Mouse (Mus musculus) lung, adult 2 months (tissue): ENCODE measurements at regions not wholly inside any gene's neighbourhood (a gene's known extent, or its start where the extent isn't known, plus 50 kb on each side); places are given as distances from the start of the nearest gene placed in this dataset.

Experiments
- DNase-seq: peaks from one replicate; pipeline ENCODE4 v3.0.0; 2022
- H3K4me1 ChIP-seq: fragments of 200-500 bp; 2 replicates; pipeline ENCODE4 v1.6.1; 2011; ENCODE audit warnings: low read length; ENCODE audit not compliant: control insufficient read depth, insufficient read depth
- H3K4me3 ChIP-seq: fragments of 200-500 bp; replicated peaks from 2 replicates; pipeline ENCODE3; 2011; ENCODE audit warnings: low read depth, mild to moderate bottlenecking, control low read depth, low read length; ENCODE audit errors: extremely low read depth
- CTCF ChIP-seq: fragments of 200-500 bp; IDR thresholded peaks from 2 replicates; pipeline ENCODE4 v1.5.1; 2011; ENCODE audit warnings: mild to moderate bottlenecking, low read length, control low read depth; ENCODE audit not compliant: insufficient read depth
- POLR2A ChIP-seq: fragments of 200-500 bp; IDR thresholded peaks from 2 replicates; pipeline ENCODE4 v1.6.1; 2011; ENCODE audit warnings: low read depth, mild to moderate bottlenecking, control low read depth, low read length, borderline replicate concordance; ENCODE audit errors: extremely low read depth
- WGBS: fragments of 180-500 bp; shearing (Covaris S2); methylation state at CpG from one replicate; pipeline ENCODE4 v1.1.7; 2018; 5-methylcytosine and 5-hydroxymethylcytosine counted together

DNA sequence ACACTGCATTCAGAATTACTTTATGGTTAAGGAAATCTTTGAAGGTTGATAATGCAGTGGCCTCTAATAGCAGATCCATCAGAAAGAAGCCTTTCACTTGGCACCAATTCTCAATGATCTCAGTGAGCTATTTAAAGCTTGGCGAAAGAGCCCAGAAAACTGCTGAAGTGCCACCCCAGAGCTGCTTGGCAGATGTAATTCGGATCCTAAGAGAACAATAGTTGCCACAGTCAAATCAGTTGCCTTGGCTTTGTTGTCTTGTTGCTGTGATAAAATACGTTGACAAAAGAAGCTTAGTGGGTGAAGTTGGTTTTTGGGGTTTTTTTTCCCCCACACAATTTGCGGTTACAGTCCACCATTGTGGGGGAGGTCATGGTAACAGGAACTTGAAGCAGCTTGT lies 449.4 kb downstream of the Pik3r1 start:
- H3K4me3 ChIP-seq: no peak overlapping the region
- no peaks in the 10 kb centered on the region for H3K4me1 ChIP-seq
- no peak for TF ChIP-seq CTCF
- no peak for TF ChIP-seq POLR2A
- DNase-seq: no peak
- WGBS: 51% methylated on average over 4 of the region's 4 CpGs

DNA sequence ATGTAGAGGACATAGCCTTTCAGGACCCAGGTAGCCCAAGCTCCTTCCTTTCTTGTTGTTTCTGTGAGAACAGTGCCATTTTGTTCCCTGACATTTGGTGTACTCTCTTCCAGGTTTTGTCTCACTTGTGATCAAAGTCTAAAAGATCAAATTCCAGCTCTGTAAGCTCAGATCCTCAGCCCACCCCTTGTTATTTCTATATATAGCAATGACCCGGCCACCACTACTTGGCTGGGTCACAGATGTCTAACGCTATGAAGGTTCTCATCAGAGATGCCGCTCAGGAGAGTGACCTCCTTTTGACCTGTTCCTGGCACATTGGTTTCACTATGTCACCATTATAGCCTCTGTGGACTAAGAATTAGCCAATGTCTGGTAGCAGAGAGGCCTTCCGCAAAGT lies 451.7 kb downstream of the Pik3r1 start:
- 80% methylated on average over 4 of the region's 4 CpGs for WGBS
- H3K4me3 ChIP-seq: no peak overlapping the region
- TF ChIP-seq CTCF (no peak), POLR2A (no peak)
- DNase-seq: no peak
- H3K4me1 ChIP-seq: no peaks in the 10 kb centered on the region

DNA sequence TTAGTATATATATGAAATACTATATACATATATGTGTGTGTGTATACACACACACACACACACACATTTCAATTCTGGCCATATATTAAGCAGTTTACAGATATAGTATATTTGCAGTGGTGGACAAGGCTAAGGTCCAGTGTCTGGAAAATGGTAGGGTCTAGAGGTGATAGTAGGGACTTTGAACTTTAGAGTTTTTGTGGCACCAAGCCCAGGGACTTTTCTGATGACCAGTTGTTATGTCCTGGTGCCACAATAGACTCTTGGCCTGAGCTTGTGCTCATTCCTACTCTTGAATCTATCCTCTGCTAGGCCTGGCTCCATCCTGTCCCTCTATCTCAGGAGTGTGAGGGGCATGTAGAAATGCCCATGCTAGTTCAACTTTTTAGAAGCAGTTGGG lies 454.0 kb downstream of the Pik3r1 start:
- no peak for DNase-seq
- Histone ChIP-seq H3K4me3 (no peak overlapping the region), H3K4me1 (no peaks in the 10 kb centered on the region)
- no peak for TF ChIP-seq POLR2A
- TF ChIP-seq CTCF: no peak

DNA sequence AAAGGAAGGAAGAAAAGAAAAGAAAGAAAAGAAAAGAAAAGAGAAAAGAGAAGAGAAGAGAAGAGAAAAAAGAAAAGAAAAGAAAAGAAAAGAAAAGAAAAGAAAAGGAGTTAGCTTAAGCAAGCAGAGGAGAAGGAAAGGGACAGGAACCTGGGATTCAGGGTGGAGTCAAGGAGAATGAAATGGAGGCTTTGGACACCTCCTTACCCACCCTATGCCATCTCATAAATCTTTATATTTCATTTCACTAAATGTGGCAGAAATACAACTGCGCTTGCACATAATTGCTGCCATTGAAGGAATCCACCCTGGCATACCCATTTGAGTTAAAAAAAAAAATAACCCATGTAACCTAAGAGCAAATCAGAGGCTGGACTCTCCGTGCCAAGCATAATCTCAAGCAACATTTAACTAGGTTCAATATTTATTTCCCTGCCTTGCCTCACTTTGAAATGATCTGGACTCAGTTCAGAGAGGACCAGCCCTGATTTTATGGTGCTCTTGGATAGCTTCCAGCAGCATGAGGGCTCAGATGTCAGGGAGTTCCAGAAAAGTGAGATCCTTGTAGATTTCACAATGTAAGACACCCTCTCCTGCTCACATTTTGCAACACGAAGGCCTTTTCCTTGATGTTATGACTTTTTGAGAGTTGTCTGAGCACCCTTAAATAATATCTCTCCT lies 456.2 kb downstream of the Pik3r1 start:
- Histone ChIP-seq H3K4me1 (no peaks in the 10 kb centered on the region), H3K4me3 (no peak overlapping the region)
- peak; percentile 13 for DNase-seq
- TF ChIP-seq CTCF: no peak
- TF ChIP-seq POLR2A: no peak
- 39% methylated on average over 3 of the region's 3 CpGs for WGBS

DNA sequence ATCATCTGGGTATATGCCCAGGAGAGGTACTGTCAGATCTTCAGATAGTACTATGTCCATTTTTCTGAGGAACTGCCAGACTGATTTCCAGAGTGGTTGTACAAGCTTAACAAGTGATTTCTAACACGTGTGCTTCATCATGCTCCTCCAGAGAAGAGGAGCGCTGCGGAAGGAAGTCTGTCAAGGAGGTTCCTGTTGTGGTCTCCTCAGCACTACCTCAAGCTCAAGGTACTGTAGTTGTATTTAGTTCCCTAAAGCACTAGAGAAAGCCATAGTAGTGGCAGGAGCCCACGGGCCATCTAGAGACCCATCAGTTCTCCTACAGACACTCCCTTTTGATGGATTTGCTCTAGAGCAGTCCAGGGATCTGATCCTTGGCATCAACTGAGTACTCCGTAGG lies 459.3 kb downstream of the Pik3r1 start:
- Histone ChIP-seq H3K4me3 (no peak overlapping the region), H3K4me1 (no peaks in the 10 kb centered on the region)
- WGBS: 71% methylated on average over 5 of the region's 5 CpGs
- TF ChIP-seq POLR2A (no peak), CTCF (no peak)
- DNase-seq: no peak

DNA sequence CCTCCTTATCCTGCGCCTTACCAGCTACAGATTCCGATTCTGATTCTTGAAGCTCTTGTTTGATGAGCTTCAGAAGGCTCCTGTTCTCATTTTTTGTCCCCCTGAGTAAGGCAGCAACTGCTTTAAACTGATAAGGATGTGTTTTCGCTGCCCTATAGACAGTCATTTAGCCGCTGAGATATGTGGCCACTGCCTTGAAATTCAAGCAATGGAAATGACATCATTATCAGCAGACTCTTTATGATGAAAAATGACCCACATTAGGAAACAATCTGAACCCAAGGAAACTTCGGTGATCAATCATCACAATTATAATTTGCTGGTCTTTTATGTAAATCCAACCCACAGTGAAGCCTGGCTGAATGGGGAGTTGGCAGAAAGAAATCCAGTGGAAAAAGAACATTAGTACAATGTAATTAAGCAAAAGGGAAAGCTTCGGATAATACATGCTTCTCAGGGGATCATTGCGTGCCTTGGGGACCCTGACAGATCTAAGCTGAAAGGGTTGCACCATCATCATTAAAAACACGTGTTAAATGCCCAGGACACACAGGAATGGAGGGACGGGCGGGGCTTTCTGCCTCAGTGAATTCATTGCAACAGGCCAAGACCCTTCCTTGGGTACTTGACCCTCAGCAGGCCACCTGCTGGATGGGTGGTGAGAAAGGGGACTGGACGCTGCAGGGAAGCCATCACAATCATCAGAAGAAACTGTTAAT lies 462.2 kb downstream of the Pik3r1 start:
- WGBS: 70% methylated on average over 11 of the region's 11 CpGs
- TF ChIP-seq CTCF (no peak), POLR2A (no peak)
- Histone ChIP-seq H3K4me3 (no peak overlapping the region), H3K4me1 (no peaks in the 10 kb centered on the region)
- no peak for DNase-seq

DNA sequence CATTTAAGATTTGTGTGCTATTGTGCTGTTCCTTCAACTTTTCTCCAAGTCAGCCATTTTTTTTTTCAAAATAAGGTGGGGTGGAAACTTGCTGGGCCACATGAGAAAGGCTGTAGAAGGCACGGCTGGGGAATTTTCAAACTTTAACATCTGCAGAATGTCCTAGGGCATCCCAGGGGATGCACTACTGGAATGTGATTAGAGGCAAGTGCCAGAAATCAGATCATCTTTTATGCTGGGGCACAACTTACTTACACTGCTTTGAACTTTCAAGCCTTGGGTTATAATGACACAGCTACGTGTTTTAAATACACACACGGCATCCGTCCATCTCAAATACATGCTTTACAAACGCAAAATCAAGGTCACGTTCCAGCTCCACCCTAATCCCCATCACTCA lies 463.0 kb downstream of the Pik3r1 start:
- no peak for TF ChIP-seq CTCF
- no peak for TF ChIP-seq POLR2A
- 63% methylated on average over 6 of the region's 6 CpGs for WGBS
- DNase-seq: no peak
- no peak overlapping the region for H3K4me3 ChIP-seq
- no peaks in the 10 kb centered on the region for H3K4me1 ChIP-seq

DNA sequence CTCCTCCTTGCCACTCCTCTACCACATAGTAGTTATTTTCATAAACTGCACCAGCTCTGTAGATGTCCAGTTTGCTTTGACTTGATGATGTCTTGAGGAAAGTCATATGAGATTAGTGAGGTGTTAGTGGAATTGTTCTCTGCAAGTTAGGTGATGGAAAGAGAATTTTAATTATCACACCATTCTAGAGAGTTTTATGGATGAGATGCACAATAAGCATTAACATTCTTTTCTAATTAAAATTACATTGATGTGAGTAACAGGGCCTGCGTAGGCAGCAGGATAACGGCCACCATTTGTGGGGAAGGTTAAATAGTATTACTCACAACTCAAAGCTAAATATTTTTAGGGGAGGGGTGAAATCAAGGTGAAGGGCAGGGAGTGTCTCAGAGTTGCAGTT lies 466.7 kb downstream of the Pik3r1 start:
- 86% methylated on average over 2 of the region's 2 CpGs for WGBS
- H3K4me1 ChIP-seq: no peaks in the 10 kb centered on the region
- no peak for DNase-seq
- H3K4me3 ChIP-seq: no peak overlapping the region
- TF ChIP-seq POLR2A (no peak), CTCF (no peak)

DNA sequence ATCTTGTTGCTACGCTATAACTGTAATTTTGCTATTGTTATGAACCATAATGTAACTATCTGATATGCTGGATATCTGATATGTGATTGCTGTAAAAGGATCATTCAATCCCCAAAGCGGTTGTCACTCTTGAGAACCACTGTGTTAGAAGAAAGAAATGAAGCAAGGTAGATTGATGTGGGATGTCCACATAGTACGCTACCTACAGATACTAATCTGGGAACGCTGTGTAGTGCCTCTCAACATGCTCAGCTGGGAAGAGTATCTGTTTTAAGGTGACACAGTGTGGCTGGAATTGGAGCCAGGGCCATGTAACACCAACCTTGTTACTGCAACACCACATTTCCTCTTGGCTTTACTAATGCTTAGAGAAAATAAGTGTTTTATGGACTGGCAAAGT lies 456.2 kb upstream of the Slc30a5 start:
- no peak for DNase-seq
- Histone ChIP-seq H3K4me3 (no peak overlapping the region), H3K4me1 (no peaks in the 10 kb centered on the region)
- WGBS: 90% methylated on average over 4 of the region's 4 CpGs
- TF ChIP-seq CTCF: no peak
- no peak for TF ChIP-seq POLR2A

DNA sequence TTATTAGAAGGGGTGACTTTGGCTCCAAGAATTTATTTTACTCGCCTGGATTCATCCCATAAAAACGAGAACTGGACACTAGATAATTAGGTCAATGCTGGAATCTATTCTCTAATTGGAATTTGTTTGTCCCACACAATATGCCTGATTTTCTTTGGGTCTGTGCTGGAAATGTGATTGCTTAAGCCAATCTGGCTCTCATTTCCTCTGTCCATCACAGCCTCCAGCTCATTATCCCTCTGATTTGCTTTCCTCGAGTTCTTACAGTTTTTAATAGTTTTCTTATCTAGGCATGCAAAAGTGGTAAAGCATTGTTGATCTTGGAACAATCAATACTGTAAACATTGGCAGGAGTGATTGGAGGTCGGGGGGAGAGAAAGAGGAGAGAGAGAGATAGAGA lies 453.9 kb upstream of the Slc30a5 start:
- TF ChIP-seq CTCF (no peak), POLR2A (no peak)
- no peak overlapping the region for H3K4me3 ChIP-seq
- no peak for DNase-seq
- WGBS: 35% methylated on average over 4 of the region's 4 CpGs
- no peaks in the 10 kb centered on the region for H3K4me1 ChIP-seq
